Mouse (Mus musculus) embryonic facial prominence, embryonic 13.5 days (tissue): ENCODE results near the gene Spdl1. TPM values are rescaled to one million over a fixed set of nuclear protein-coding genes. Genes with fewer than 3 reads are reported as not detected.

Experiments used
- ATAC-seq: fragments of 200-750 bp; cut with Nextera tagmentation; 2 replicates; pipeline ENCODE4 v1.8.0; 2017; ENCODE audit warnings: low read depth; ENCODE audit not compliant: insufficient number of reproducible peaks, insufficient read depth, low FRiP score, low TSS enrichment
- H3K27ac ChIP-seq: fragments of 300-500 bp; sonication (generic); 2 replicates; pipeline ENCODE4 v1.5.1; 2015; ENCODE audit warnings: moderate library complexity, mild to moderate bottlenecking, inconsistent platforms
- H3K27me3 ChIP-seq: fragments of 300-500 bp; sonication (generic); 2 replicates; pipeline ENCODE4 v1.6.1; 2015; ENCODE audit warnings: mild to moderate bottlenecking, inconsistent platforms
- H3K36me3 ChIP-seq: fragments of 300-500 bp; sonication (generic); 2 replicates; pipeline ENCODE4 v1.6.1; 2015; ENCODE audit warnings: mild to moderate bottlenecking, inconsistent platforms
- H3K4me1 ChIP-seq: fragments of 300-500 bp; sonication (generic); 2 replicates; pipeline ENCODE4 v1.6.1; 2015; ENCODE audit warnings: inconsistent platforms
- H3K4me2 ChIP-seq: fragments of 300-500 bp; sonication (generic); 2 replicates; pipeline ENCODE4 v1.6.1; 2015; ENCODE audit warnings: moderate library complexity, mild to moderate bottlenecking, inconsistent platforms
- H3K4me3 ChIP-seq: fragments of 300-500 bp; sonication (generic); 2 replicates; pipeline ENCODE4 v1.5.1; 2015; ENCODE audit warnings: mild to moderate bottlenecking, inconsistent platforms
- H3K9ac ChIP-seq: fragments of 300-500 bp; sonication (generic); 2 replicates; pipeline ENCODE4 v1.6.1; 2015; ENCODE audit warnings: mild to moderate bottlenecking, inconsistent platforms
- H3K9me3 ChIP-seq: fragments of 300-500 bp; sonication (generic); 2 replicates; pipeline ENCODE4 v1.6.1; 2016; ENCODE audit warnings: inconsistent platforms
- WGBS: fragments of 180-500 bp; shearing (Covaris S2); methylation state at CpG from one replicate; pipeline ENCODE4 v1.1.7; 2015; ENCODE audit warnings: mixed read lengths; 5-methylcytosine and 5-hydroxymethylcytosine counted together
- polyA plus RNA-seq: library from polyadenylated mRNA; unstranded; fragments of >200 nt; fragmentation: Nextera tagmentation; extraction: Ambion mirVana; gene quantifications from 2 replicates; pipeline ENCODE4 v1.2.1, GENCODE M21; 2015

Gene Spdl1
- 23.0 and 23.4 TPM in 2 replicates for polyA plus RNA-seq

GRCm38 (mm10) chr11:34833318-34834086 is at the start of gene Spdl1:
Spdl1 (minus strand) TSS chr11:34833641.
- Histone ChIP-seq H3K36me3 (peaks cover 20% of the 10 kb centered on the region), H3K9ac (peak within 1 kb of the TSS; percentile 82), H3K27ac (peak within 1 kb of the TSS; percentile 83), H3K9me3 (no peaks in the 10 kb centered on the region), H3K4me2 (peak within 1 kb of the TSS; percentile 77), H3K4me3 (peak within 1 kb of the TSS; percentile 70), H3K27me3 (no peaks in the 10 kb centered on the region), H3K4me1 (peaks cover 12% of the 10 kb centered on the region)
- ATAC-seq = peak; percentile 89
- WGBS = under 1% methylated on average over 49 of the region's 49 CpGs

- H3K9ac ChIP-seq = no peak overlapping the region
- no peak overlapping the region for H3K4me3 ChIP-seq
- 0 out of 2 replicates have a peak, but pooled peaks have one; percentile 43 for ATAC-seq
- no peaks in the 10 kb centered on the region for H3K9me3 ChIP-seq
- H3K36me3 ChIP-seq = no peaks in the 10 kb centered on the region
- 33% methylated on average over 5 of the region's 5 CpGs for WGBS
- H3K4me1 ChIP-seq = peaks cover 10% of the 10 kb centered on the region
- H3K27ac ChIP-seq = no peak overlapping the region
- no peak overlapping the region for H3K4me2 ChIP-seq
- no peaks in the 10 kb centered on the region for H3K27me3 ChIP-seq
Measured at GRCm38 (mm10) chr11:34881528-34881927, 48.1 kb upstream of the Spdl1 start.

- Histone ChIP-seq H3K4me1 (peaks cover 5% of the 10 kb centered on the region), H3K9ac (no peak overlapping the region), H3K36me3 (no peaks in the 10 kb centered on the region), H3K9me3 (no peaks in the 10 kb centered on the region), H3K4me3 (no peak overlapping the region), H3K27ac (no peak overlapping the region), H3K4me2 (no peak overlapping the region), H3K27me3 (no peaks in the 10 kb centered on the region)
- ATAC-seq = no peak
- 75% methylated on average over 1 of the region's 1 CpGs for WGBS
Measured at GRCm38 (mm10) chr11:34879678-34880077, 46.2 kb upstream of the Spdl1 start.

GRCm38 (mm10) chr11:34873861-34874260 is 40.4 kb upstream of the Spdl1 start:
- Histone ChIP-seq H3K27me3 (no peaks in the 10 kb centered on the region), H3K9ac (no peak overlapping the region), H3K9me3 (no peaks in the 10 kb centered on the region), H3K4me2 (no peak overlapping the region), H3K36me3 (no peaks in the 10 kb centered on the region), H3K4me3 (no peak overlapping the region), H3K27ac (no peak overlapping the region), H3K4me1 (peaks cover 1% of the 10 kb centered on the region; the same call in 1 of the 2 replicates)
- ATAC-seq = no peak
- 74% methylated on average over 2 of the region's 2 CpGs for WGBS

- no peaks in the 10 kb centered on the region for H3K9me3 ChIP-seq
- no peaks in the 10 kb centered on the region for H3K36me3 ChIP-seq
- H3K27me3 ChIP-seq = no peaks in the 10 kb centered on the region
- no peak for ATAC-seq
- H3K4me1 ChIP-seq = peaks cover 4% of the 10 kb centered on the region; the same call in 1 of the 2 replicates
- H3K9ac ChIP-seq = no peak overlapping the region
- WGBS = 86% methylated on average over 2 of the region's 2 CpGs
- no peak overlapping the region for H3K4me3 ChIP-seq
- no peak overlapping the region for H3K4me2 ChIP-seq
- no peak overlapping the region for H3K27ac ChIP-seq
Measured at GRCm38 (mm10) chr11:34872432-34872831, 39.0 kb upstream of the Spdl1 start.

- Histone ChIP-seq H3K4me2 (no peak overlapping the region), H3K27me3 (no peaks in the 10 kb centered on the region), H3K9me3 (no peaks in the 10 kb centered on the region), H3K4me1 (peaks cover 4% of the 10 kb centered on the region; the same call in 1 of the 2 replicates), H3K9ac (no peak overlapping the region), H3K27ac (no peak overlapping the region), H3K36me3 (no peaks in the 10 kb centered on the region), H3K4me3 (no peak overlapping the region)
- WGBS = 93% methylated on average over 3 of the region's 3 CpGs
- no peak for ATAC-seq
Measured at GRCm38 (mm10) chr11:34871991-34872390, 38.5 kb upstream of the Spdl1 start.

- H3K27me3 ChIP-seq = no peaks in the 10 kb centered on the region
- no peak overlapping the region for H3K27ac ChIP-seq
- WGBS = 82% methylated on average over 3 of the region's 3 CpGs
- ATAC-seq = no peak
- peaks cover 4% of the 10 kb centered on the region; the same call in 1 of the 2 replicates for H3K4me1 ChIP-seq
- no peaks in the 10 kb centered on the region for H3K9me3 ChIP-seq
- H3K4me3 ChIP-seq = no peak overlapping the region
- H3K4me2 ChIP-seq = no peak overlapping the region
- no peaks in the 10 kb centered on the region for H3K36me3 ChIP-seq
- H3K9ac ChIP-seq = no peak overlapping the region
Measured at GRCm38 (mm10) chr11:34871456-34871855, 38.0 kb upstream of the Spdl1 start.

- peak overlapping the region; percentile 15; the same call in 1 of the 2 replicates for H3K4me2 ChIP-seq
- 26% methylated on average over 6 of the region's 6 CpGs for WGBS
- H3K27ac ChIP-seq = no peak overlapping the region
- no peaks in the 10 kb centered on the region for H3K9me3 ChIP-seq
- H3K9ac ChIP-seq = no peak overlapping the region
- H3K36me3 ChIP-seq = no peaks in the 10 kb centered on the region
- peaks cover 4% of the 10 kb centered on the region; the same call in 1 of the 2 replicates for H3K4me1 ChIP-seq
- no peak overlapping the region for H3K4me3 ChIP-seq
- H3K27me3 ChIP-seq = no peaks in the 10 kb centered on the region
- ATAC-seq = no peak
Measured at GRCm38 (mm10) chr11:34868626-34869025, 35.2 kb upstream of the Spdl1 start.

- H3K4me2 ChIP-seq = no peak overlapping the region
Measured at GRCm38 (mm10) chr11:34865741-34866270, 32.4 kb upstream of the Spdl1 start.

GRCm38 (mm10) chr11:34865181-34865580 is 31.7 kb upstream of the Spdl1 start:
- no peak overlapping the region for H3K4me3 ChIP-seq
- no peaks in the 10 kb centered on the region for H3K27me3 ChIP-seq
- H3K4me1 ChIP-seq = peaks cover 4% of the 10 kb centered on the region; the same call in 1 of the 2 replicates
- H3K9me3 ChIP-seq = no peaks in the 10 kb centered on the region
- no peak overlapping the region for H3K9ac ChIP-seq
- ATAC-seq = no peak
- H3K4me2 ChIP-seq = no peak overlapping the region
- H3K27ac ChIP-seq = no peak overlapping the region
- H3K36me3 ChIP-seq = no peaks in the 10 kb centered on the region
- WGBS = 70% methylated on average over 14 of the region's 14 CpGs

More at GRCm38 (mm10) chr11:34865741-34866270, 32.4 kb upstream of the Spdl1 start:
- no peak overlapping the region for H3K9ac ChIP-seq
- H3K4me3 ChIP-seq = no peak overlapping the region
- peaks cover 4% of the 10 kb centered on the region; the same call in 1 of the 2 replicates for H3K4me1 ChIP-seq
- H3K9me3 ChIP-seq = no peaks in the 10 kb centered on the region
- 50% methylated on average over 3 of the region's 3 CpGs for WGBS
- no peaks in the 10 kb centered on the region for H3K27me3 ChIP-seq
- H3K36me3 ChIP-seq = no peaks in the 10 kb centered on the region
- no peak overlapping the region for H3K27ac ChIP-seq
- no peak for ATAC-seq

GRCm38 (mm10) chr11:34856652-34857051 is 23.2 kb upstream of the Spdl1 start:
- no peak for ATAC-seq
- no peaks in the 10 kb centered on the region for H3K36me3 ChIP-seq

GRCm38 (mm10) chr11:34846268-34846652 is 12.8 kb upstream of the Spdl1 start:
- WGBS = 84% methylated on average over 5 of the region's 5 CpGs
- Histone ChIP-seq H3K4me3 (no peak overlapping the region), H3K4me2 (no peak overlapping the region), H3K9ac (0 out of 2 replicates have a peak overlapping the region, but pooled peaks have one; percentile 22), H3K36me3 (no peaks in the 10 kb centered on the region), H3K9me3 (no peaks in the 10 kb centered on the region), H3K27me3 (0 out of 2 replicates have a peak, but pooled peaks cover 4% of the 10 kb centered on the region), H3K27ac (no peak overlapping the region), H3K4me1 (no peaks in the 10 kb centered on the region)
- ATAC-seq = no peak

More at GRCm38 (mm10) chr11:34856652-34857051, 23.2 kb upstream of the Spdl1 start:
- no peak overlapping the region for H3K27ac ChIP-seq
- 71% methylated on average over 3 of the region's 3 CpGs for WGBS
- H3K4me2 ChIP-seq = no peak overlapping the region
- H3K9me3 ChIP-seq = no peaks in the 10 kb centered on the region
- H3K4me3 ChIP-seq = no peak overlapping the region
- H3K9ac ChIP-seq = no peak overlapping the region
- H3K4me1 ChIP-seq = no peaks in the 10 kb centered on the region
- H3K27me3 ChIP-seq = peaks cover 3% of the 10 kb centered on the region; the same call in 1 of the 2 replicates
